Mouse (Mus musculus) C2C12 (cell line): ENCODE results near the gene Ccdc146.

Experiments
- CEBPB ChIP-seq: IDR thresholded peaks from one replicate; pipeline ENCODE4 v1.6.1; 2011; ENCODE audit warnings: low read depth, mild to moderate bottlenecking, control low read depth, moderate library complexity
- CTCF ChIP-seq: IDR thresholded peaks from one replicate; pipeline ENCODE4 v1.5.1; 2011; ENCODE audit not compliant: control insufficient read depth, insufficient read depth, insufficient read length
- MAX ChIP-seq: IDR thresholded peaks from one replicate; pipeline ENCODE4 v1.6.1; 2011; ENCODE audit warnings: mild to moderate bottlenecking, control low read depth
- MYOG ChIP-seq: IDR thresholded peaks from one replicate; pipeline ENCODE4 v1.6.1; 2011; ENCODE audit not compliant: control insufficient read depth, insufficient read length; ENCODE audit errors: extremely low read depth

GRCm38 (mm10) chr5:21388855-21389254, 35.6 kb downstream of the Ccdc146 start:
- no peak for TF ChIP-seq CTCF
- TF ChIP-seq MYOG: no peak
- TF ChIP-seq MAX: no peak
- no peak for TF ChIP-seq CEBPB
